Mouse (Mus musculus) MEL (cell line): ENCODE data around the gene Cacng2.
A peak's percentile ranks its signal among the peaks of the same experiment; 100 is the strongest.

Experiments used
- CTCF ChIP-seq, 3 experiments: IDR thresholded peaks in 2 of 3; conservative IDR thresholded peaks in 1 of 3; 2 replicates each; pipeline ENCODE4 v1.5.1; 2011 to 2012; ENCODE audit warnings: low read length in 3 of 3, low read depth in 2 of 3, mild to moderate bottlenecking in 2 of 3, improper control_type of control experiment in 1 of 3, inconsistent platforms in 1 of 3, mixed read lengths in 1 of 3, moderate library complexity in 1 of 3; ENCODE audit not compliant: control insufficient read depth in 1 of 3, insufficient read depth in 1 of 3, poor library complexity in 1 of 3, severe bottlenecking in 1 of 3
- GATA1 ChIP-seq: IDR thresholded peaks from 2 replicates; pipeline ENCODE4 v1.6.1; 2011; ENCODE audit warnings: low read depth, low read length, improper control_type of control experiment
- MEF2A ChIP-seq: IDR thresholded peaks from 2 replicates; pipeline ENCODE4 v1.6.1; 2014; ENCODE audit warnings: low read depth, mild to moderate bottlenecking, inconsistent platforms, low read length, improper control_type of control experiment; ENCODE audit not compliant: poor library complexity, insufficient replicate concordance, severe bottlenecking; ENCODE audit errors: extremely low read depth
- MXI1 ChIP-seq: IDR thresholded peaks from 2 replicates; pipeline ENCODE4 v1.6.1; 2011; ENCODE audit warnings: mild to moderate bottlenecking, low read depth, low read length, improper control_type of control experiment
- SIN3A ChIP-seq: IDR thresholded peaks from 2 replicates; pipeline ENCODE4 v1.6.1; 2012; ENCODE audit warnings: low read length, improper control_type of control experiment, inconsistent platforms
- SMC3 ChIP-seq: IDR thresholded peaks from 2 replicates; pipeline ENCODE4 v1.6.1; 2011; ENCODE audit warnings: low read depth, low read length, improper control_type of control experiment
- USF1 ChIP-seq: IDR thresholded peaks from 2 replicates; pipeline ENCODE4 v1.6.1; 2014; ENCODE audit warnings: low read depth, mild to moderate bottlenecking, inconsistent platforms, low read length, improper control_type of control experiment, moderate library complexity

- TF ChIP-seq SIN3A, result peak; percentile 83
- TF ChIP-seq CTCF (IDR thresholded peaks at IDR 0.05 in 2 of 3, conservative IDR thresholded peaks at IDR 0.05 in 1 of 3; ENCODE audit: control insufficient read depth in 1 of 3, insufficient read depth in 1 of 3, low read depth in 2 of 3, low read length in 3 of 3, poor library complexity in 1 of 3, severe bottlenecking in 1 of 3), result no peak
- TF ChIP-seq GATA1, result peak; percentile 74
- no peak for TF ChIP-seq SMC3
- TF ChIP-seq MEF2A, result 0 out of 2 replicates have a peak, but pooled peaks have one; percentile 28
- 0 out of 2 replicates have a peak, but pooled peaks have one; percentile 4 for TF ChIP-seq USF1
- TF ChIP-seq MXI1, result peak; percentile 68
Measured at GRCm38 (mm10) chr15:77970470-77971292, 149.1 kb downstream of the Cacng2 start, which contains the start of gene Eif3d.
